Mouse (Mus musculus): ENCODE data around the gene Nfe2l2. TPM values are rescaled to one million over a fixed set of nuclear protein-coding genes. Genes with fewer than 3 reads are reported as not detected.

Gene Nfe2l2
- total and polyA plus RNA-seq, 2 experiments from 2014 or later: 8.9 to 11.3 TPM

GRCm38 (mm10) chr2:75748841-75749240, 44.4 kb upstream of the Nfe2l2 start:
- no peaks in the 10 kb centered on the region for H3K9me3 ChIP-seq (ENCODE audit: low read length)
- no peak for ATAC-seq (ENCODE audit: low FRiP score)
- DNase-seq (ENCODE audit: low spot score): no peak
- no peak for TF ChIP-seq CTCF (IDR thresholded peaks at IDR 0.05)
- H3K36me3 ChIP-seq (ENCODE audit: insufficient read depth, low read length): no peaks in the 10 kb centered on the region
- no peak overlapping the region for H3K27ac ChIP-seq (ENCODE audit: low read depth, low read length)
- H3K9ac ChIP-seq (replicated peaks; ENCODE audit: low read length, poor library complexity, severe bottlenecking): no peak overlapping the region
- H3K4me1 ChIP-seq (ENCODE audit: insufficient read depth, low read length): no peaks in the 10 kb centered on the region
- no peak overlapping the region for H3K4me2 ChIP-seq (ENCODE audit: low read depth, low read length, poor library complexity, severe bottlenecking)
- WGBS: 90% methylated on average over 6 of the region's 6 CpGs
- H3K4me3 ChIP-seq (ENCODE audit: low read depth, low read length): no peak overlapping the region
- H3K27me3 ChIP-seq (ENCODE audit: insufficient read depth, low read length): no peaks in the 10 kb centered on the region

DNA sequence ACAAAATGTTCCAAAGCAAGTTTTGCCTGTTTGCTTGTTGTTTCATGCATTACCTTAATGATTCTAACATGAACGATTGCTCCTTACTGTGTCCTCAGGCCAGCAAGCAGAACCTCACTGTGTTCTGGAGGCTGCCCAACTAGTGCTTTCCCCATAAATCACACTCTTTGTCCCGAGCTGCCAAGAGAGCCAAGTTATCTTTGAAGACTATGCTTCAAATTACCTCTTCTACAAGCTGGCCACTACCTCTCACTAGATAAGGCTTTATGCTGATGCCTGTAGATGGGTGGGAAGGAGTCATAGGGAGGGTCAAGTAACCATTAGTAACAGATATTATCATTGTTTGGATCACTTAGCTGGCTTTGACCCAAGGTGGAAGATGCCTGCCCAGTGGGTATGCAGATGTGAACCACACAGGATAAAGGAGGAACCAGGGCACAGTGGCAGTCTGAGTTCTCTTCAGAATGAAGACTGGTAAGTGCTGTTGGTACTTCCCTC, 32.6 kb upstream of the Nfe2l2 start:
- no peaks in the 10 kb centered on the region for H3K27me3 ChIP-seq (ENCODE audit: insufficient read depth, low read length)
- H3K4me1 ChIP-seq (ENCODE audit: insufficient read depth, low read length): no peaks in the 10 kb centered on the region
- H3K9ac ChIP-seq (replicated peaks; ENCODE audit: low read length, poor library complexity, severe bottlenecking): no peak overlapping the region
- no peak for TF ChIP-seq CTCF (IDR thresholded peaks at IDR 0.05)
- H3K4me3 ChIP-seq (ENCODE audit: low read depth, low read length): no peak overlapping the region
- ATAC-seq (ENCODE audit: low FRiP score) (no peak), DNase-seq (ENCODE audit: low spot score) (no peak)
- no peaks in the 10 kb centered on the region for H3K9me3 ChIP-seq (ENCODE audit: low read length)
- no peak overlapping the region for H3K27ac ChIP-seq (ENCODE audit: low read depth, low read length)
- 67% methylated on average over 2 of the region's 2 CpGs for WGBS
- no peaks in the 10 kb centered on the region for H3K36me3 ChIP-seq (ENCODE audit: insufficient read depth, low read length)
- no peak overlapping the region for H3K4me2 ChIP-seq (ENCODE audit: low read depth, low read length, poor library complexity, severe bottlenecking)

DNA sequence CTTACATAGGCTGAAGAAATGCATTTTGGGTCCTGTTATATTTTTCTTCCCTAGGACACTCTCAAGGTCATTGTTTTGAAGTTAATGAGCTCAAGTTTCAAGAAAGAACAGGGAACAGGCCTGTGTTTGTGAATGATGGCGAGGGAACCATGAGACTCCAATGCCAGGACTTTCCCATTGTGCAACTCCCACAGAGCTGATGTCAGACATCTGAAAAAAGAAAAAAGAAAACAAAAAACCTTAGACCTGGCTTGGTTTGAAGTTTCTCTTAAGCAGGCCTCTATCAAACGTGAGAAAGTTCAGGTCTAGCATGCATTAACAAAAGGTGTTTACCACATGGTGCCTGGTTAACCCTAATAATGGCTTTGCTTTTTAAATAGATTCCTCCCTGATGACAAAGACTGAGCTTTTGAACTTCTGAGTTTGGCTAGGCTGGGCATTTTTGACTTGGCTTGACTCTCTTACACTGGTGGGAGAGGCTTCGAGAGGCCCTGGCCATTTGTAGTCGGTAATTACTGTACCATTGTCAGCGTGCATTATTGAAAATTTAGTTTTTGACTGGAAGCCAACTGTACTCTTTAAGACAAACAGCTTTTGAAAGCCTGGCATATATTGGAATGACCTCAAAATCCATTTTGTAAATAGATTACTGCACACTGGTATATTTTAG, 29.9 kb upstream of the Nfe2l2 start:
- DNase-seq (ENCODE audit: low spot score): no peak
- H3K4me2 ChIP-seq (ENCODE audit: low read depth, low read length, poor library complexity, severe bottlenecking): no peak overlapping the region
- TF ChIP-seq CTCF (IDR thresholded peaks at IDR 0.05): no peak
- no peak overlapping the region for H3K9ac ChIP-seq (replicated peaks; ENCODE audit: low read length, poor library complexity, severe bottlenecking)
- no peaks in the 10 kb centered on the region for H3K9me3 ChIP-seq (ENCODE audit: low read length)
- H3K4me1 ChIP-seq (ENCODE audit: insufficient read depth, low read length): no peaks in the 10 kb centered on the region
- H3K4me3 ChIP-seq (ENCODE audit: low read depth, low read length): no peak overlapping the region
- H3K27me3 ChIP-seq (ENCODE audit: insufficient read depth, low read length): no peaks in the 10 kb centered on the region
- 72% methylated on average over 5 of the region's 5 CpGs for WGBS
- no peak for ATAC-seq (ENCODE audit: low FRiP score)
- H3K27ac ChIP-seq (ENCODE audit: low read depth, low read length): no peak overlapping the region
- H3K36me3 ChIP-seq (ENCODE audit: insufficient read depth, low read length): no peaks in the 10 kb centered on the region

DNA sequence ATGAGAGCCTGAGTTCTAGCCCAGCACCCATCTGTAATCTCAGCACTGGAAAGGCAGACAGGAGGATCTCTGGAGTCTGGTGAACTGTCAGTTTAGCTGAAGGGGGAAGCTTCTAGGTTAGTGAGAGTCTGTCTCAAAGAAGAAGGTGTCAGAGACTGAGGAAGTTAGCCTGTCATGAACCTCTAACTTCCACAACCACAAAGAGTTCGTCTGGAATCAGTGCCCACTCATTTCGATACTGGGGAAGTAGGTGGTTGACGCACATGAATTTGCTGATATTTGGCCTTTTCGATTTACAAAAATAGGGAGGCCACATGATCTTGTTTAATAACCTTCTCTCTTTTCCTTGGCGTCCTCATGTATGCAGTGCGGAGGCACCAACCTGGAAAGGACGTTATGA, 28.7 kb upstream of the Nfe2l2 start:
- H3K9me3 ChIP-seq (ENCODE audit: low read length): no peaks in the 10 kb centered on the region
- H3K4me3 ChIP-seq (ENCODE audit: low read depth, low read length): no peak overlapping the region
- no peaks in the 10 kb centered on the region for H3K4me1 ChIP-seq (ENCODE audit: insufficient read depth, low read length)
- H3K4me2 ChIP-seq (ENCODE audit: low read depth, low read length, poor library complexity, severe bottlenecking): no peak overlapping the region
- ATAC-seq (ENCODE audit: low FRiP score) (no peak), DNase-seq (ENCODE audit: low spot score) (no peak)
- no peak overlapping the region for H3K27ac ChIP-seq (ENCODE audit: low read depth, low read length)
- WGBS: 95% methylated on average over 7 of the region's 7 CpGs
- H3K36me3 ChIP-seq (ENCODE audit: insufficient read depth, low read length): no peaks in the 10 kb centered on the region
- no peaks in the 10 kb centered on the region for H3K27me3 ChIP-seq (ENCODE audit: insufficient read depth, low read length)
- no peak for TF ChIP-seq CTCF (IDR thresholded peaks at IDR 0.05)
- H3K9ac ChIP-seq (replicated peaks; ENCODE audit: low read length, poor library complexity, severe bottlenecking): no peak overlapping the region

GRCm38 (mm10) chr2:75731929-75732328, 27.5 kb upstream of the Nfe2l2 start:
- DNase-seq (ENCODE audit: low spot score) (no peak), ATAC-seq (ENCODE audit: low FRiP score) (no peak)
- Histone ChIP-seq H3K4me1 (ENCODE audit: insufficient read depth, low read length) (no peaks in the 10 kb centered on the region), H3K27me3 (ENCODE audit: insufficient read depth, low read length) (no peaks in the 10 kb centered on the region), H3K36me3 (ENCODE audit: insufficient read depth, low read length) (no peaks in the 10 kb centered on the region), H3K27ac (ENCODE audit: low read depth, low read length) (no peak overlapping the region), H3K9me3 (ENCODE audit: low read length) (no peaks in the 10 kb centered on the region), H3K4me2 (ENCODE audit: low read depth, low read length, poor library complexity, severe bottlenecking) (no peak overlapping the region), H3K9ac (replicated peaks; ENCODE audit: low read length, poor library complexity, severe bottlenecking) (no peak overlapping the region), H3K4me3 (ENCODE audit: low read depth, low read length) (no peak overlapping the region)
- 38% methylated on average over 2 of the region's 2 CpGs for WGBS
- TF ChIP-seq CTCF (IDR thresholded peaks at IDR 0.05): no peak

DNA sequence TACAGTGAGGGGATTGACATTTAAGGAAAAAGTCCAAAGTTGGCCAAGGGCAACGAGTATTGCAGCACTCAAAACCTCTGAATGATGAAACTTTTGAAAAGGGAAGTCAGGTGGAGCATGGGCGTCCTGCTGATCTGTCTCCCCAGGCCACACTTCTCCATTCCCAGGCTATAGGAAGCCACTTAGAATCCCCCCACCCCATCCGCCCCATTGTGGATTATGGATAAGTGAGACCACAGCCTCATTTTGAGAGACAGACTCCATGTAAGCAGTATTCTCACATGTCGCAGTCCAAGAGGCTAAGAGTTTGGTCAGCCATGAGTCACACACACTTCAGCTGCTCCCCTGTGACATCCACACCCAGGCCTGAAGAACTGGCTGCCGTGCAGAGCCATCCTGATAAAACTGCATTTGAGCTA, 26.8 kb upstream of the Nfe2l2 start:
- ATAC-seq (ENCODE audit: low FRiP score) (no peak), DNase-seq (ENCODE audit: low spot score) (no peak)
- no peaks in the 10 kb centered on the region for H3K9me3 ChIP-seq (ENCODE audit: low read length)
- H3K4me2 ChIP-seq (ENCODE audit: low read depth, low read length, poor library complexity, severe bottlenecking): no peak overlapping the region
- no peak for TF ChIP-seq CTCF (IDR thresholded peaks at IDR 0.05)
- H3K4me1 ChIP-seq (ENCODE audit: insufficient read depth, low read length): no peaks in the 10 kb centered on the region
- whole genome bisulfite sequencing: 88% methylated on average over 5 of the region's 5 CpGs
- H3K27me3 ChIP-seq (ENCODE audit: insufficient read depth, low read length): no peaks in the 10 kb centered on the region
- no peak overlapping the region for H3K9ac ChIP-seq (replicated peaks; ENCODE audit: low read length, poor library complexity, severe bottlenecking)
- no peak overlapping the region for H3K27ac ChIP-seq (ENCODE audit: low read depth, low read length)
- no peaks in the 10 kb centered on the region for H3K36me3 ChIP-seq (ENCODE audit: insufficient read depth, low read length)
- no peak overlapping the region for H3K4me3 ChIP-seq (ENCODE audit: low read depth, low read length)

Measured in midbrain, postnatal 0 days (tissue).